Mouse (Mus musculus): Measurements from ENCODE around the gene Strada. TPM values are rescaled to one million over a fixed set of nuclear protein-coding genes. Genes with fewer than 3 reads are reported as not detected.

The Strada gene
- polyA plus RNA-seq, 2 experiments = 24.0 to 46.8 TPM

DNA sequence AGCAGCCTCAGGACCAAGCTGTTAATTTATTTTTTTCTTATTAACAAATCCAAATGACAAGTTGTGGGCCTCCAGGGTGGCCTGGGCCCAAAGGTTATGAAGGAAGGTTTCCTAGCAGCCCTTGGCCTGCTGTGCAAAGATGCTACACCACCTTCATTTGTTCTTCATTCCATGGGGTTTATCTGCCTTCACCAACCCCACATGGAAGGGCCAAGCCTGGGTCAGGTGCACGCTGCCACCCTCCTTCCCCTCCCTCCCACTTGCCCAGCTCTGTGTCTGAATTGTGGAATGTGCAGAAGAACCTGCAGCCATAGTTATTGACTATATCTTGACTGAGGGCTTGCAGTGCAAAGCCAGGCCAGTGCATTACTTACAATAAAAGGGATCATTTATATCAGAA lies 45.7 kb downstream of the Strada start:
- no peak overlapping the region for H3K4me3 ChIP-seq (replicated peaks; ENCODE audit: low read length)
- H3K9ac ChIP-seq (ENCODE audit: low read depth, low read length, severe bottlenecking) = no peak overlapping the region
- H3K27ac ChIP-seq (replicated peaks; ENCODE audit: low read depth, low read length) = no peak overlapping the region
- TF ChIP-seq POLR2A (IDR thresholded peaks at IDR 0.05; ENCODE audit: borderline replicate concordance, extremely low read depth, insufficient read depth, insufficient read length) = no peak
- no peaks in the 10 kb centered on the region for H3K9me3 ChIP-seq (ENCODE audit: control insufficient read depth, low read length)
- DNase-seq (ENCODE audit: low spot score) = no peak
- 90% methylated on average over 1 of the region's 1 CpGs for WGBS
- no peak for ATAC-seq (ENCODE audit: low FRiP score, low read depth)
- no peaks in the 10 kb centered on the region for H3K27me3 ChIP-seq (ENCODE audit: control insufficient read depth, insufficient read depth, low read length)
- H3K4me2 ChIP-seq (replicated peaks; ENCODE audit: low read depth, low read length, severe bottlenecking) = no peak overlapping the region
- H3K4me1 ChIP-seq (ENCODE audit: control insufficient read depth, insufficient read depth, low read length) = peaks cover 16% of the 10 kb centered on the region
- peaks cover 72% of the 10 kb centered on the region for H3K36me3 ChIP-seq (ENCODE audit: control insufficient read depth, insufficient read depth, low read length)

DNA sequence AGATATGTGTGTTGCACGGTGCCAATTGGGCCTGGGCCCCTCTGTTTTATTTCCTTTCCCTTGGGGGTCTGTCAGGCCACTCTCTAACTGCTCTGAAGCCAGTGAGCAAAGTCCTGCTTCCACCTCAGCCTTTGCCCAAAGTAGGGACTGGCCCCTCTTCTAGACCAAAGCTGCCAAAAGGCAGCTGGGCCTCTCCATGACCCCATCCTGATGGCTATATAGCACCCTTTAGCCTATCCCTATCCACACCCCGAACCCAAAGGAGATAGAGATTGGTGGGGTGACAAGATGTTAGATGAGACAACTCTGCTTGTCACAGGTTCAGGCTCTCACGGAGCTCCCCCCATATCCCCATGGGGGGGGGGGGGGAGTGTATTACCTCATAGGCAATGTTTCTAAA lies 46.2 kb downstream of the Strada start:
- no peak overlapping the region for H3K27ac ChIP-seq (replicated peaks; ENCODE audit: low read depth, low read length)
- no peaks in the 10 kb centered on the region for H3K27me3 ChIP-seq (ENCODE audit: control insufficient read depth, insufficient read depth, low read length)
- no peaks in the 10 kb centered on the region for H3K9me3 ChIP-seq (ENCODE audit: control insufficient read depth, low read length)
- no peak for TF ChIP-seq POLR2A (IDR thresholded peaks at IDR 0.05; ENCODE audit: borderline replicate concordance, extremely low read depth, insufficient read depth, insufficient read length)
- H3K36me3 ChIP-seq (ENCODE audit: control insufficient read depth, insufficient read depth, low read length) = peaks cover 77% of the 10 kb centered on the region
- ATAC-seq (ENCODE audit: low FRiP score, low read depth) (no peak), DNase-seq (ENCODE audit: low spot score) (no peak)
- WGBS = 40% methylated on average over 3 of the region's 3 CpGs
- H3K4me3 ChIP-seq (replicated peaks; ENCODE audit: low read length) = no peak overlapping the region
- H3K9ac ChIP-seq (ENCODE audit: low read depth, low read length, severe bottlenecking) = no peak overlapping the region
- H3K4me1 ChIP-seq (ENCODE audit: control insufficient read depth, insufficient read depth, low read length) = peaks cover 11% of the 10 kb centered on the region; the same call in 1 of the 2 replicates
- H3K4me2 ChIP-seq (replicated peaks; ENCODE audit: low read depth, low read length, severe bottlenecking) = no peak overlapping the region

- H3K9ac ChIP-seq (ENCODE audit: low read depth, low read length, severe bottlenecking) = no peak overlapping the region
Measured at GRCm38 (mm10) chr11:106154770-106155169, 47.2 kb downstream of the Strada start.

GRCm38 (mm10) chr11:106154091-106154490 lies 47.9 kb downstream of the Strada start:
- WGBS = 76% methylated on average over 5 of the region's 5 CpGs

More at GRCm38 (mm10) chr11:106154770-106155169, 47.2 kb downstream of the Strada start:
- Histone ChIP-seq H3K9me3 (ENCODE audit: control insufficient read depth, low read length) (no peaks in the 10 kb centered on the region), H3K4me3 (replicated peaks; ENCODE audit: low read length) (no peak overlapping the region), H3K27ac (replicated peaks; ENCODE audit: low read depth, low read length) (0 out of 2 replicates have a peak overlapping the region, but pooled peaks have one; percentile 48), H3K4me1 (ENCODE audit: control insufficient read depth, insufficient read depth, low read length) (peaks cover 10% of the 10 kb centered on the region; the same call in 1 of the 2 replicates), H3K36me3 (ENCODE audit: control insufficient read depth, insufficient read depth, low read length) (peaks cover 86% of the 10 kb centered on the region), H3K27me3 (ENCODE audit: control insufficient read depth, insufficient read depth, low read length) (no peaks in the 10 kb centered on the region), H3K4me2 (replicated peaks; ENCODE audit: low read depth, low read length, severe bottlenecking) (no peak overlapping the region)
- no peak for TF ChIP-seq POLR2A (IDR thresholded peaks at IDR 0.05; ENCODE audit: borderline replicate concordance, extremely low read depth, insufficient read depth, insufficient read length)
- DNase-seq (ENCODE audit: low spot score) (no peak), ATAC-seq (ENCODE audit: low FRiP score, low read depth) (no peak)
- 73% methylated on average over 2 of the region's 2 CpGs for WGBS

DNA sequence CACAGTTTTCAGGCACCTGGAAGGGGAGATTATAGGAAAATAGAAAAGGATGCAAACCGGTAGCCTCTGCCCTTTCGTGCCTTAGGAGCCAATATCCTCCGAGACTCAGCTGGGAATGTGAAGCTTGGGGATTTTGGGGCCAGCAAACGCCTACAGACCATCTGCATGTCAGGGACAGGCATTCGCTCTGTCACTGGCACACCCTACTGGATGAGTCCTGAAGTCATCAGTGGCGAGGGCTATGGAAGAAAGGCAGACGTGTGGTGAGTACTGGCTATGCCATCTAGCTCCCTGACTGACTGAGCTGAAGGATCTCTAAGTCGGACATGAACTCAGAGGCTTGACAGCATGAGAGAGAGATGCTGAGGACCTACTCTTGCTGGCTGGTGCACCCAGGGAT lies 49.8 kb downstream of the Strada start:
- WGBS = 81% methylated on average over 8 of the region's 8 CpGs
- no peak overlapping the region for H3K4me3 ChIP-seq (replicated peaks; ENCODE audit: low read length)
- no peak overlapping the region for H3K27ac ChIP-seq (replicated peaks; ENCODE audit: low read depth, low read length)
- no peak for ATAC-seq (ENCODE audit: low FRiP score, low read depth)
- H3K4me1 ChIP-seq (ENCODE audit: control insufficient read depth, insufficient read depth, low read length) = no peaks in the 10 kb centered on the region; the same call in 1 of the 2 replicates
- no peaks in the 10 kb centered on the region for H3K27me3 ChIP-seq (ENCODE audit: control insufficient read depth, insufficient read depth, low read length)
- no peak overlapping the region for H3K4me2 ChIP-seq (replicated peaks; ENCODE audit: low read depth, low read length, severe bottlenecking)
- no peak for TF ChIP-seq POLR2A (IDR thresholded peaks at IDR 0.05; ENCODE audit: borderline replicate concordance, extremely low read depth, insufficient read depth, insufficient read length)
- H3K36me3 ChIP-seq (ENCODE audit: control insufficient read depth, insufficient read depth, low read length) = peaks cover 92% of the 10 kb centered on the region
- H3K9ac ChIP-seq (ENCODE audit: low read depth, low read length, severe bottlenecking) = no peak overlapping the region
- H3K9me3 ChIP-seq (ENCODE audit: control insufficient read depth, low read length) = no peaks in the 10 kb centered on the region
- no peak for DNase-seq (ENCODE audit: low spot score)

More at GRCm38 (mm10) chr11:106154091-106154490, 47.9 kb downstream of the Strada start:
- Histone ChIP-seq H3K9ac (ENCODE audit: low read depth, low read length, severe bottlenecking) (no peak overlapping the region), H3K9me3 (ENCODE audit: control insufficient read depth, low read length) (no peaks in the 10 kb centered on the region), H3K4me2 (replicated peaks; ENCODE audit: low read depth, low read length, severe bottlenecking) (no peak overlapping the region), H3K36me3 (ENCODE audit: control insufficient read depth, insufficient read depth, low read length) (peaks cover 93% of the 10 kb centered on the region), H3K4me1 (ENCODE audit: control insufficient read depth, insufficient read depth, low read length) (peaks cover 10% of the 10 kb centered on the region; the same call in 1 of the 2 replicates), H3K27ac (replicated peaks; ENCODE audit: low read depth, low read length) (no peak overlapping the region), H3K4me3 (replicated peaks; ENCODE audit: low read length) (no peak overlapping the region), H3K27me3 (ENCODE audit: control insufficient read depth, insufficient read depth, low read length) (no peaks in the 10 kb centered on the region)
- ATAC-seq (ENCODE audit: low FRiP score, low read depth) (no peak), DNase-seq (ENCODE audit: low spot score) (no peak)
- TF ChIP-seq POLR2A (IDR thresholded peaks at IDR 0.05; ENCODE audit: borderline replicate concordance, extremely low read depth, insufficient read depth, insufficient read length) = no peak
